Mouse (Mus musculus) embryonic facial prominence, embryonic 14.5 days (tissue): ENCODE data around the gene Gm43302. TPM values are rescaled to one million over a fixed set of nuclear protein-coding genes. Genes with fewer than 3 reads are reported as not detected.
A peak's percentile ranks its signal among the peaks of the same experiment; 100 is the strongest.
"Not testable (repeated sequence)": the region's sequence is repeated elsewhere in the genome, so short reads cannot be mapped to it uniquely, and the experiment has no call there.

ENCODE experiments used
- ATAC-seq: fragments of 200-750 bp; cut with Nextera tagmentation; 2 replicates; pipeline ENCODE4 v1.8.0; 2017; ENCODE audit warnings: low read depth, moderate number of reproducible peaks, moderate TSS enrichment
- DNase-seq: peaks from one replicate; pipeline ENCODE4 v3.0.0-alpha.2; 2015; ENCODE audit warnings: low spot score
- H3K27ac ChIP-seq: fragments of 300-500 bp; sonication (generic); replicated peaks from 2 replicates; pipeline ENCODE4 v1.5.1; 2014; ENCODE audit warnings: low read depth, mild to moderate bottlenecking, low read length, moderate library complexity
- H3K27me3 ChIP-seq: fragments of 300-500 bp; sonication (generic); replicated peaks from 2 replicates; pipeline ENCODE4 v1.6.1; 2014; ENCODE audit warnings: low read length; ENCODE audit not compliant: control insufficient read depth, insufficient read depth
- H3K36me3 ChIP-seq: fragments of 300-500 bp; sonication (generic); 2 replicates; pipeline ENCODE4 v1.6.1; 2014; ENCODE audit warnings: low read length, mixed read lengths; ENCODE audit not compliant: control insufficient read depth, insufficient read depth
- H3K4me1 ChIP-seq: fragments of 300-500 bp; sonication (generic); 2 replicates; pipeline ENCODE4 v1.6.1; 2014; ENCODE audit warnings: antibody characterized with exemption, low read length; ENCODE audit not compliant: control insufficient read depth, insufficient read depth
- H3K4me2 ChIP-seq: fragments of 300-500 bp; sonication (generic); 2 replicates; pipeline ENCODE4 v1.6.1; 2014; ENCODE audit warnings: low read depth, mild to moderate bottlenecking, low read length, moderate library complexity, mixed read lengths
- H3K4me3 ChIP-seq: fragments of 300-500 bp; sonication (generic); 2 replicates; pipeline ENCODE4 v1.5.1; 2014; ENCODE audit warnings: low read depth, mild to moderate bottlenecking, low read length
- H3K9ac ChIP-seq: fragments of 300-500 bp; sonication (generic); 2 replicates; pipeline ENCODE4 v1.6.1; 2014; ENCODE audit warnings: low read depth, mild to moderate bottlenecking, low read length, moderate library complexity, mixed read lengths
- H3K9me3 ChIP-seq: fragments of 300-500 bp; sonication (generic); 2 replicates; pipeline ENCODE4 v1.6.1; 2016; ENCODE audit warnings: low read length; ENCODE audit not compliant: control insufficient read depth
- WGBS: fragments of 180-500 bp; shearing (Covaris S2); extraction: QIAGEN DNeasy Blood & Tissue Kit; methylation state at CpG from one replicate; pipeline ENCODE4 v1.1.7; 2014; 5-methylcytosine and 5-hydroxymethylcytosine counted together
- polyA plus RNA-seq: library from polyadenylated mRNA; unstranded; fragments of >200 nt; fragmentation: Nextera tagmentation; extraction: Ambion mirVana; gene quantifications from 2 replicates; pipeline ENCODE4 v1.2.1, GENCODE M21; 2014

The Gm43302 gene
- polyA plus RNA-seq, 1 experiment from 2014 or later: 0.32 TPM

DNA sequence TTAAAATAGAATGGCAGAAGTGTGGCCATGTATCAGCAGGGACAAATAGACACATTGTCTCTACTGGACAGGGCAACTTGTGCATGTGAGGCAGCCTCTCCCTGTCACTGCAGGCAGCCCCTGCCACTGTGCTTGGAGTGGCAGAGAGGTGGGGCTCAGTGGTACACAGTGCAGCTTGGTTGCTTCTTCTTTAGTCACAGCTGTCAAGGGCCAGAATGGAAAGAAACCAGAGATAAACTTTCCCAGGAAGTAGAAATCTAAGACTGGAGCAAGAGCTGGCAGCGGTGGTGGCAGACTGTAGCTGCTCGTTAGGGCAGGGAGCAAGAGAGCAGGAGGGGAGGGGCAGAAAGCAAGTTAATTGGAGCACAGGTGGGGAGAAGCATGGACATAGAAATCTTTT is 8.0 kb upstream of the Gm43302 start:
- Histone ChIP-seq H3K4me2 (no peak overlapping the region), H3K9me3 (no peaks in the 10 kb centered on the region), H3K4me3 (no peak overlapping the region), H3K27me3 (no peaks in the 10 kb centered on the region), H3K36me3 (no peaks in the 10 kb centered on the region), H3K4me1 (no peaks in the 10 kb centered on the region), H3K27ac (no peak overlapping the region), H3K9ac (no peak overlapping the region)
- DNase-seq: no peak
- no peak for ATAC-seq
- WGBS: 57% methylated on average over 2 of the region's 2 CpGs

DNA sequence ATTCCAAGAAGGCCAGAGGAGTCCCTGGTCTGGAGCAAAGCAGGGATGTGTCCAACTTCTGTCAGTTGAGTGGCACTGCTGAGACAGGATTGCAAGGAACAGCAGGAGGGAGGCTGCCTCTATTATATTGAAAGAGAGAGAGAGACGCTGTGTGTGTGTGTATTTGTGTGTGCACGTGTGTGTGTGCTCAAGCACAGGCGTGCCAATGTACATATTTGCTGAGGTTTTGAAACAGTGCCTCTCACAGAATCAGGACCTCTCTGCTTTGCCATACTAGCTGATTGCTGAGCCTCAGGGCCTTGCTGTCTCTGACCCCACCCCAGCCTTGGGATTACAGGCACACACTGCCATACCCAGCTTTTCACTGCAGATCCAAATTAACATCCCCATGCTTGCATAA is 2.3 kb upstream of the Gm43302 start:
- Histone ChIP-seq H3K27me3 (no peaks in the 10 kb centered on the region), H3K4me3 (no peak overlapping the region), H3K27ac (no peak overlapping the region), H3K4me2 (no peak overlapping the region), H3K36me3 (no peaks in the 10 kb centered on the region), H3K4me1 (peaks cover 5% of the 10 kb centered on the region; the same call in 1 of the 2 replicates), H3K9ac (no peak overlapping the region), H3K9me3 (no peaks in the 10 kb centered on the region)
- 80% methylated on average over 3 of the region's 3 CpGs for WGBS
- ATAC-seq (no peak), DNase-seq (no peak)

DNA sequence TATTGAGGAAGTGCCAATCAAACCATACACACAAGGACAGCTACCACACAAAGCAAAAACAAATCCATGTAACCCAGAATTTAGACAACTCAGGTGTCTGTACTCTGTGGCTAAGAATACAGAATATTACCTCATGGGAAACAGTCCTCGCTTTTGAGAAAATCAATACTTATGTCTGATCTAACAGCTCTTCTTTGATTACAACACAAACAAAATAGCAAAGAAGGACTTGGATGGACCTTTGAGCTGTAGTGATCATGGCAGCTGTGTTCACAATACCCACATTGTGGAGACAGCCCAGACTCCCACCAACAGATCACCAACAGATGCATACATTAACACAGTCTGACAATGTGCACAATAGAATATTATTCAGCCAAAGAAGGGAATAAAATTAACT is 1.0 kb downstream of the Gm43302 start:
- no peaks in the 10 kb centered on the region for H3K27me3 ChIP-seq
- 90% methylated on average over 1 of the region's 1 CpGs for WGBS
- H3K4me3 ChIP-seq: no peak overlapping the region
- H3K4me2 ChIP-seq: no peak overlapping the region
- H3K9ac ChIP-seq: no peak overlapping the region
- H3K27ac ChIP-seq: no peak overlapping the region
- no peaks in the 10 kb centered on the region for H3K36me3 ChIP-seq
- H3K9me3 ChIP-seq: no peaks in the 10 kb centered on the region
- ATAC-seq: no peak
- DNase-seq: no peak
- peaks cover 5% of the 10 kb centered on the region; the same call in 1 of the 2 replicates for H3K4me1 ChIP-seq

DNA sequence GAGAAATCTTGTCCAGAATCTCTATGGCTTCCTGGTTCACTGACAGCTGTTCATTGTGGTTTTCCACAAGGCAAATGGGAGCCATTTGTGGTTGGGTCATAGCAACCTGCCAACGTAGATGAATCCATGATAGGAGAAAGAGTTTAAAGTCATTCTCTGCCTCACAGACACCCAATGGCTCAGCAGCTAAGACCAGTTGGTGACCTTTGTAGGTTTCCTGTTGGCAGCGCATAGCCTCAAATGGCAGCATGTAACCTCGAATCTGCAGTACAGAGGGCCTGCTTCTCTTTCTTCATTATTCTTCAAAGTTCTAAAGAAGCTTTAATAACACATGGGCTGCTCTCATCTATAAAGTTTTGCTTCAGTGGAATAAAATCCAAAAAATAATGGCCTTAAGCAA is 2.6 kb downstream of the Gm43302 start:
- not testable (repeated sequence) for DNase-seq, ATAC-seq, H3K4me2 ChIP-seq, H3K4me1 ChIP-seq, H3K4me3 ChIP-seq, H3K27ac ChIP-seq, H3K9ac ChIP-seq, H3K9me3 ChIP-seq, H3K36me3 ChIP-seq, H3K27me3 ChIP-seq
- WGBS: 87% methylated on average over 3 of the region's 3 CpGs

DNA sequence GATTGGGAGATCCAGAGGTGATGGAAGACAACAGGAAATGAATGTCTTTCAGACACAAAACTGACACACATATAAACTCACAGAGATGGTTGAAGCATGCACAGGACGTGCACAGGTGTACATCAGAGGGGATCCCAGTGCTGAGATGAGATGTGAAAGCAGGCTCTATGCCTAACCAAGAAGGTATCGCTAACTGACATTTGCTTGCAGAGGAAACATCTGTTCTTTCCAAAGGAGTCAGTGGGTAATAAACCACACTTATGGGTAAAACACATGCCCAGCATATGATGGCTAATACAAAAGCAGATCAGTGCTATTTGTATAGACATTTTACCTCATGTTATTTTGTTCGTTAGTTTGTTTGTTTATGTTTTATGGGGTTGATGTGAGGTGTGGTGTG is 32.8 kb downstream of the Gm43302 start:
- not testable (repeated sequence) for H3K4me3 ChIP-seq, H3K36me3 ChIP-seq, H3K4me2 ChIP-seq, H3K9me3 ChIP-seq, DNase-seq, H3K9ac ChIP-seq, H3K27ac ChIP-seq, ATAC-seq, H3K27me3 ChIP-seq, H3K4me1 ChIP-seq
- no CpG with 5 or more reads among the region's 3 CpGs for WGBS

DNA sequence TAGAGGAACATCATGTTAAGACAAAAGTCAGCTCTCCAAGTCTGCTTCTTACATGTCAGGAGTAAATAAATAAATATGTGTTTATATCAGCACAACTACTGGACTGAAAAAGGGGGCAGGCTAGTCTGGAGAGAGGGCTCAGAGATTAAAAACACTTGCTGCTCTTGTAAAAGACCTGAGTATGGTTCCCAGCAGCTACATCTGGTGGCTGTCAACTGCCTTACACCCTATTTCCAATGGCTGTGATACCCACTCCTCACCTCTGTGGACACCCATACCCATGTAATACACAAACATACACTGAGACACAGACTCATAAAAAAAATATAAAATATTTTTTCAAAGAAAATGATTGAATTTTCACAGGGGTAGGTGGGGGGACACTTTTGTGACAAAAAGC is 41.0 kb downstream of the Gm43302 start:
- H3K9me3 ChIP-seq: no peaks in the 10 kb centered on the region
- no peak overlapping the region for H3K27ac ChIP-seq
- no peaks in the 10 kb centered on the region for H3K4me1 ChIP-seq
- no peaks in the 10 kb centered on the region for H3K27me3 ChIP-seq
- H3K4me3 ChIP-seq: no peak overlapping the region
- no peak overlapping the region for H3K4me2 ChIP-seq
- H3K9ac ChIP-seq: no peak overlapping the region
- ATAC-seq (no peak), DNase-seq (no peak)
- H3K36me3 ChIP-seq: no peaks in the 10 kb centered on the region

DNA sequence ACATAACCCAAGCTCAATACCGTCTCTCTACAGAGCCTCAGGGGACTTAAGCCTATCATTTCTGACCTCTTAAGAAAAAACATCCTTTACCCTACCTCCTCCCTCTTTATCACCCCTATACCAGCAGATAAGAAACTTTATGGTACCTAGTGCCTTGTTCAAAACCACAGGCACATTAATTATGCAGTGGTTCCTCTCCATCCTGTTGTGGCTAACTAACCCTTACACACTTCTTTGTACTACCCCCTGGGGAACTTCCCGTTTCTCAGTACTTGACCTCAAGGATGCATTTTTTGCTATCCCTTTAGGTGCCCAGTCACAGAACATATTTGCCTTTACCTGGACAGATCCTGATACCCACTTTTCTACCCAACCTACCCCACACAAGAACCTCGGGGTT is 48.8 kb downstream of the Gm43302 start:
- not testable (repeated sequence) for ATAC-seq, H3K27ac ChIP-seq, H3K4me3 ChIP-seq, H3K4me2 ChIP-seq, H3K4me1 ChIP-seq, DNase-seq, H3K9ac ChIP-seq, H3K9me3 ChIP-seq, H3K27me3 ChIP-seq, H3K36me3 ChIP-seq
- WGBS: 77% methylated on average over 3 of the region's 3 CpGs

DNA sequence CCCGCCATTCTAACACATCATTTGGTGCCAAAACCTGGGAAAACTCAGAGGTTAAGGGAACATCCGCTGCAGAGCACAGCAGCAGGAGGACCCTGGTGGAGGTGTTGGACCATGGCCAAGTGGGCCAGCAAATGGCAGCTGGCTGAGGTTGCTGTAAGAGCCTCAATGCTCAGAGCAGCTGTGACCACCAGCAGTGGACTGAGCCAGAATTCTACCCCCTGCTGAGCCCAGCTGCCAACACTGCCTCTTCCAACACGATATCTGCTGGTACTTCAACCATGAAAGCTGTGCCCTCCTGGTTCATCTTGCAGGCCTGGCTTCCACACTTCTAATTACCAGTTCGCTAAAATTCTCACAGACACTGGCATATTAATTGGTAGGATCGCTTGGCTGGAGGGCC is 52.5 kb downstream of the Gm43302 start:
- H3K4me1 ChIP-seq, H3K27me3 ChIP-seq, H3K36me3 ChIP-seq, DNase-seq, H3K9me3 ChIP-seq, H3K9ac ChIP-seq, H3K27ac ChIP-seq, H3K4me3 ChIP-seq, H3K4me2 ChIP-seq: not testable (repeated sequence)
- peak; percentile 71; the same call in 1 of the 2 replicates for ATAC-seq
- WGBS: 88% methylated on average over 5 of the region's 5 CpGs

DNA sequence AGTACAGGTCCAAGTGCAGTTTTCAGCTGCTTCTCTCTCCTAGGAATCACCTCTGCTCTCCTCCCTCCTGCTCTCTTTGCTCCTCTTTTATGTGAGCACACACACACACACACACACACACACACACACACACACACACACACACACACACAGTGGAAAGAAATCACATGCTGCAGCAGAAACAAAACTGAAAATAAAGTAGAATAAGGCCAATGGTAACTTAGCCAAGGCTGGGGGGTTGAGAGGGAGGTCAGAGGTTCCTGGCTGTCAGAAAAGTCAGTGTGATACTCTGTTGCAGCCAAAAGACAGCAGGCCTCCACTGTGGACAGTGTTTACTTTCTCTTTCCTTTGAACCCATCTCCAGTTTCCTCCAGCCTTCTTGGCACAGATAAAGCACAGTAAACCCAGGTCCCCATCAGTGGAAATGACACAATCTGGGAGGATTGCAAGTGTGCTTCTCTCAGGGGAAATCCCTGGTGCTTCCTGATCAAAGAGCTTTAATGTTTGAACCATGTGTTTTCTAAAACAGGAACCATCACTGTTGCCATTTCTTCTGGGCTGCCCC is 53.9 kb downstream of the Gm43302 start, which contains the start of gene Gbp10:
Gene Gbp10 (minus strand): TSS at position 51 of the 565 bp plus-strand sequence.
- ATAC-seq: peak; percentile 57; the same call in 1 of the 2 replicates
- not testable (repeated sequence) for H3K9ac ChIP-seq, DNase-seq, H3K4me1 ChIP-seq, H3K4me3 ChIP-seq, H3K36me3 ChIP-seq, H3K27me3 ChIP-seq, H3K4me2 ChIP-seq, H3K27ac ChIP-seq, H3K9me3 ChIP-seq
